Mouse (Mus musculus) cerebellum, postnatal 4 days (tissue): Measurements from ENCODE around the gene Dnlz.
"Not testable (repeated sequence)": the region's sequence is repeated elsewhere in the genome, so short reads cannot be mapped to it uniquely, and the experiment has no call there.

ENCODE experiments used
- DNase-seq, 2 experiments: peaks; one replicate each; pipeline ENCODE4 v3.0.0; 2022; ENCODE audit warnings: low spot score in 2 of 2, mixed read lengths in 1 of 2

The Dnlz gene

GRCm38 (mm10) chr2:26351358-26352290, at the start of gene Dnlz:
Dnlz (minus strand) TSS chr2:26352110.
- peak; percentile 93 to 96 for DNase-seq

GRCm38 (mm10) chr2:26401023-26401422, 49.1 kb upstream of the Dnlz start:
- DNase-seq, result no peak

- DNase-seq, result no peak
Observed at GRCm38 (mm10) chr2:26400296-26400695, 48.4 kb upstream of the Dnlz start.

GRCm38 (mm10) chr2:26399647-26400046, 47.7 kb upstream of the Dnlz start:
- no peak for DNase-seq

- DNase-seq, result no peak
Observed at GRCm38 (mm10) chr2:26398978-26399377, 47.1 kb upstream of the Dnlz start.

GRCm38 (mm10) chr2:26391617-26392016, 39.7 kb upstream of the Dnlz start:
- no peak for DNase-seq

- no peak for DNase-seq
Observed at GRCm38 (mm10) chr2:26390954-26391353, 39.0 kb upstream of the Dnlz start.

- DNase-seq, result peak; percentile 70 to 88
Observed at GRCm38 (mm10) chr2:26389154-26389690, 37.3 kb upstream of the Dnlz start, which contains the start of the genes Entr1 and Pmpca. Entr1 (minus strand) TSS chr2:26389316. Pmpca (plus strand) TSS chr2:26389339.

GRCm38 (mm10) chr2:26388682-26389153, 36.8 kb upstream of the Dnlz start:
- peak in 1 of 2 experiments; percentile 22 for DNase-seq

- DNase-seq, result no peak
Observed at GRCm38 (mm10) chr2:26387713-26388112, 35.8 kb upstream of the Dnlz start.

- DNase-seq, result not testable (repeated sequence)
Observed at GRCm38 (mm10) chr2:26380871-26381270, 29.0 kb upstream of the Dnlz start.

- DNase-seq, result peak; percentile 66 to 78
Observed at GRCm38 (mm10) chr2:26380131-26380771, 28.3 kb upstream of the Dnlz start, which contains the start of gene Snapc4. Snapc4 (minus strand) TSS chr2:26380653.

- no peak for DNase-seq
Observed at GRCm38 (mm10) chr2:26372396-26372795, 20.5 kb upstream of the Dnlz start.

- no peak for DNase-seq
Observed at GRCm38 (mm10) chr2:26368572-26368971, 16.7 kb upstream of the Dnlz start.

- no peak for DNase-seq
Observed at GRCm38 (mm10) chr2:26367911-26368310, 16.0 kb upstream of the Dnlz start.

- peak in 1 of 2 experiments; percentile 61 for DNase-seq
Observed at GRCm38 (mm10) chr2:26364738-26365465, 13.0 kb upstream of the Dnlz start.

GRCm38 (mm10) chr2:26363481-26363880, 11.6 kb upstream of the Dnlz start:
- DNase-seq, result no peak

- DNase-seq, result no peak
Observed at GRCm38 (mm10) chr2:26362991-26363390, 11.1 kb upstream of the Dnlz start.

- DNase-seq, result no peak
Observed at GRCm38 (mm10) chr2:26360772-26361171, 8.9 kb upstream of the Dnlz start, which contains the start of gene Card9. Card9 (minus strand) TSS chr2:26360918.

GRCm38 (mm10) chr2:26359983-26360382, 8.1 kb upstream of the Dnlz start:
- peak in 1 of 2 experiments; percentile 38 for DNase-seq

GRCm38 (mm10) chr2:26358667-26359320, 6.9 kb upstream of the Dnlz start:
- DNase-seq, result no peak
